Mouse (Mus musculus): Measurements from ENCODE around the gene Plvap. TPM values are rescaled to one million over a fixed set of nuclear protein-coding genes. Genes with fewer than 3 reads are reported as not detected.
"Not testable (repeated sequence)": the region's sequence is repeated elsewhere in the genome, so short reads cannot be mapped to it uniquely, and the experiment has no call there.

Gene Plvap
- polyA plus RNA-seq, 1 experiment, result 0.18 TPM

- H3K27me3 ChIP-seq (ENCODE audit: control insufficient read depth), result no peaks in the 10 kb centered on the region
- TF ChIP-seq GATA1 (IDR thresholded peaks at IDR 0.05; ENCODE audit: low read length), result no peak
- no peak for TF ChIP-seq TAL1 (IDR thresholded peaks at IDR 0.05; ENCODE audit: low read length)
- H3K4me1 ChIP-seq (ENCODE audit: control insufficient read depth), result peaks cover 16% of the 10 kb centered on the region
- no peaks in the 10 kb centered on the region for H3K9me3 ChIP-seq (ENCODE audit: control insufficient read depth, low read length)
- no peak overlapping the region for H3K4me3 ChIP-seq (replicated peaks)
- H3K36me3 ChIP-seq (ENCODE audit: control insufficient read depth), result peaks cover 22% of the 10 kb centered on the region; the same call in 1 of the 2 replicates
These were observed 36.0 kb upstream of the Plvap start for GRCm38 (mm10) chr8:71547590-71547989.

- Histone ChIP-seq H3K4me3 (replicated peaks) (no peak overlapping the region), H3K36me3 (ENCODE audit: control insufficient read depth) (peaks cover 22% of the 10 kb centered on the region; the same call in 1 of the 2 replicates), H3K4me1 (ENCODE audit: control insufficient read depth) (peaks cover 18% of the 10 kb centered on the region), H3K9me3 (ENCODE audit: control insufficient read depth, low read length) (no peaks in the 10 kb centered on the region), H3K27me3 (ENCODE audit: control insufficient read depth) (no peaks in the 10 kb centered on the region)
- no peak for TF ChIP-seq TAL1 (IDR thresholded peaks at IDR 0.05; ENCODE audit: low read length)
- no peak for TF ChIP-seq GATA1 (IDR thresholded peaks at IDR 0.05; ENCODE audit: low read length)
These were observed 33.5 kb upstream of the Plvap start for GRCm38 (mm10) chr8:71545053-71545452.

GRCm38 (mm10) chr8:71543755-71544154 is 32.2 kb upstream of the Plvap start:
- Histone ChIP-seq H3K27me3 (ENCODE audit: control insufficient read depth) (no peaks in the 10 kb centered on the region), H3K4me1 (ENCODE audit: control insufficient read depth) (peaks cover 18% of the 10 kb centered on the region), H3K4me3 (replicated peaks) (peak overlapping the region; percentile 67), H3K9me3 (ENCODE audit: control insufficient read depth, low read length) (no peaks in the 10 kb centered on the region), H3K36me3 (ENCODE audit: control insufficient read depth) (peaks cover 22% of the 10 kb centered on the region; the same call in 1 of the 2 replicates)
- TF ChIP-seq GATA1 (IDR thresholded peaks at IDR 0.05; ENCODE audit: low read length) (no peak), TAL1 (IDR thresholded peaks at IDR 0.05; ENCODE audit: low read length) (no peak)

GRCm38 (mm10) chr8:71542632-71543343 is 31.2 kb upstream of the Plvap start, which contains the start of gene Mvb12a:
TSS of gene Mvb12a (plus strand) at chr8:71542922.
- H3K4me1 ChIP-seq (ENCODE audit: control insufficient read depth), result peaks cover 24% of the 10 kb centered on the region
- H3K9me3 ChIP-seq (ENCODE audit: control insufficient read depth, low read length), result no peaks in the 10 kb centered on the region
- peaks cover 18% of the 10 kb centered on the region; the same call in 1 of the 2 replicates for H3K36me3 ChIP-seq (ENCODE audit: control insufficient read depth)
- no peaks in the 10 kb centered on the region for H3K27me3 ChIP-seq (ENCODE audit: control insufficient read depth)
- TF ChIP-seq GATA1 (IDR thresholded peaks at IDR 0.05; ENCODE audit: low read length), result peak; percentile 27; the same call in 1 of the 2 replicates
- TF ChIP-seq TAL1 (IDR thresholded peaks at IDR 0.05; ENCODE audit: low read length), result no peak
- peak within 1 kb of the TSS; percentile 67 for H3K4me3 ChIP-seq (replicated peaks)

- Histone ChIP-seq H3K4me1 (ENCODE audit: control insufficient read depth) (peaks cover 22% of the 10 kb centered on the region), H3K36me3 (ENCODE audit: control insufficient read depth) (no peaks in the 10 kb centered on the region), H3K27me3 (ENCODE audit: control insufficient read depth) (no peaks in the 10 kb centered on the region; the same call in 1 of the 2 replicates), H3K9me3 (ENCODE audit: control insufficient read depth, low read length) (no peaks in the 10 kb centered on the region), H3K4me3 (replicated peaks) (peak within 1 kb of the TSS; percentile 76)
- TF ChIP-seq GATA1 (IDR thresholded peaks at IDR 0.05; ENCODE audit: low read length), result no peak
- TF ChIP-seq TAL1 (IDR thresholded peaks at IDR 0.05; ENCODE audit: low read length), result no peak
These were observed 25.7 kb upstream of the Plvap start, which contains the start of gene Bst2 for GRCm38 (mm10) chr8:71537028-71537867. TSS of gene Bst2 (minus strand) at chr8:71537456.

GRCm38 (mm10) chr8:71535663-71536062 is 24.1 kb upstream of the Plvap start:
- no peaks in the 10 kb centered on the region for H3K36me3 ChIP-seq (ENCODE audit: control insufficient read depth)
- TF ChIP-seq GATA1 (IDR thresholded peaks at IDR 0.05; ENCODE audit: low read length) (no peak), TAL1 (IDR thresholded peaks at IDR 0.05; ENCODE audit: low read length) (no peak)
- H3K9me3 ChIP-seq (ENCODE audit: control insufficient read depth, low read length), result no peaks in the 10 kb centered on the region
- H3K27me3 ChIP-seq (ENCODE audit: control insufficient read depth), result no peaks in the 10 kb centered on the region; the same call in 1 of the 2 replicates
- H3K4me1 ChIP-seq (ENCODE audit: control insufficient read depth), result peaks cover 24% of the 10 kb centered on the region
- H3K4me3 ChIP-seq (replicated peaks), result no peak overlapping the region

- Histone ChIP-seq H3K27me3 (ENCODE audit: control insufficient read depth) (no peaks in the 10 kb centered on the region; the same call in 1 of the 2 replicates), H3K9me3 (ENCODE audit: control insufficient read depth, low read length) (no peaks in the 10 kb centered on the region), H3K36me3 (ENCODE audit: control insufficient read depth) (no peaks in the 10 kb centered on the region), H3K4me3 (replicated peaks) (no peak overlapping the region), H3K4me1 (ENCODE audit: control insufficient read depth) (peaks cover 26% of the 10 kb centered on the region)
- no peak for TF ChIP-seq TAL1 (IDR thresholded peaks at IDR 0.05; ENCODE audit: low read length)
- TF ChIP-seq GATA1 (IDR thresholded peaks at IDR 0.05; ENCODE audit: low read length), result no peak
These were observed 22.8 kb upstream of the Plvap start for GRCm38 (mm10) chr8:71534263-71534810.

- not testable (repeated sequence) for H3K4me1 ChIP-seq (ENCODE audit: control insufficient read depth); H3K4me3 ChIP-seq (replicated peaks); H3K36me3 ChIP-seq (ENCODE audit: control insufficient read depth); H3K9me3 ChIP-seq (ENCODE audit: control insufficient read depth, low read length)
- H3K27me3 ChIP-seq (ENCODE audit: control insufficient read depth), result peaks cover 23% of the 10 kb centered on the region
These were observed 19.3 kb upstream of the Plvap start for GRCm38 (mm10) chr8:71530735-71531467.

Measured in erythroblast, embryonic 14.5 days (primary cell).